Mouse (Mus musculus) MN1 (cell line): Measurements from ENCODE around the gene Slain1.

Source experiments
- DNase-seq: peaks from one replicate; pipeline ENCODE4 v3.0.0-alpha.2; 2016; ENCODE audit warnings: low spot score

Slain1 gene

DNA sequence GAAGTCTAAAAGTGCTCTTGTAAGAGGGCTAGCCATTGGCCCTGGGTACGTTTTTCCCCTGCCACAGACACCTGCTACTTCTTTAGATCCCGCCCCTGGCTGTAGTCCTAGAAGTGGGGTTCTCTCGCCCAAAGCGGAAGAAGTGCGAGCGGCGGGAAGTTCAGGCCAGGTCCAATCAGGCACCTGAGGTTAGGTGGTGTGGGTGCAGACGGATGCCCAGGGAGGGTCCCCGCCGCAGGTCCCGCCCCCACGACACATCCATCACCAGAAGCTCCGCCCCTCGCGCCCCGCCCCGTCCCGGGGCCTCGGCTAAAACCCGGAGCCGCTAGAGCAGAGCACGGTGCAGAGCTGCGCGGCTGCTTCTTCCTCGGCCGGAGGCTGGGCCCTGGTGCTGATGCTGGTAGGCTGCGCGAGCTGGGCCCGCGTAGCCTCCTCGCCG, at the start of gene Slain1:
TSS of gene Slain1 (plus strand) at position 333 of the 439 bp plus-strand sequence.
- peak; percentile 41 for DNase-seq

- no peak for DNase-seq
Measured at GRCm38 (mm10) chr14:103608063-103608462, 42.0 kb upstream of the Slain1 start.

GRCm38 (mm10) chr14:103613573-103614271, 36.3 kb upstream of the Slain1 start:
- DNase-seq = no peak

DNA sequence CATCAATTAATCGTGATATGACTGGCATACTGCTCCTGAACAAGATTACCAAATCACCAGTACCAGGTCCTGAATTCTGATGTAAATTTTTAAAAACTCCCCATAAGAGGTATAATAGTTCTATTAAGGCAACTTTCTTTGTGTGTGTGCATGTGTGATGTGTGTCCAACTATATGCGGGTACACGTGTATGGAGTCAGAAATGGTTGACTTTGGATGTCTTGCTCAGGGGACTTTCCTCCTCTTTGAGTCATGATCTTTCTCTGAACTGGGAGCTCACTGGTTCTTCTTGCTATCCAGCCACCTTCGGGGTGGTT, 35.8 kb upstream of the Slain1 start:
- no peak for DNase-seq

GRCm38 (mm10) chr14:103619756-103620155, 30.3 kb upstream of the Slain1 start:
- no peak for DNase-seq

DNA sequence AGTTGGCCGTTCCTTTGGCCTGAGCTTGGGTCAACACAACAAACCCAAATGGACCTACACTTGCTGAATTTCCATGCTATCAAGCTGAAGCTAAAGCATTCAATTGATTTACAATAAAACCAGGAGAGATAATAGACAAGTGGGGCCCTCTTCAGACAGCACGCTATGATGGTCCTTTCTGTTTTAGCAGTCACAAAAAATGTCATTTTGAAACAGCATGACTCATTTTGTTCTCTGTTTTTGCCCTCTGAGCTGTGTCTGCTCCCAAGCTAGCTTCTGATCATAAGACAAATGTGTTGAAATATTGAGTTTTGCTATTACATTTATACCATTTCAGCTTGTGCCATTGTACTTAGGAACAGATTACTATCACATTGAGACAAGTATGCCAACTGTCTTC, 28.8 kb upstream of the Slain1 start:
- DNase-seq = no peak

GRCm38 (mm10) chr14:103626100-103626499, 23.9 kb upstream of the Slain1 start:
- DNase-seq = no peak

DNA sequence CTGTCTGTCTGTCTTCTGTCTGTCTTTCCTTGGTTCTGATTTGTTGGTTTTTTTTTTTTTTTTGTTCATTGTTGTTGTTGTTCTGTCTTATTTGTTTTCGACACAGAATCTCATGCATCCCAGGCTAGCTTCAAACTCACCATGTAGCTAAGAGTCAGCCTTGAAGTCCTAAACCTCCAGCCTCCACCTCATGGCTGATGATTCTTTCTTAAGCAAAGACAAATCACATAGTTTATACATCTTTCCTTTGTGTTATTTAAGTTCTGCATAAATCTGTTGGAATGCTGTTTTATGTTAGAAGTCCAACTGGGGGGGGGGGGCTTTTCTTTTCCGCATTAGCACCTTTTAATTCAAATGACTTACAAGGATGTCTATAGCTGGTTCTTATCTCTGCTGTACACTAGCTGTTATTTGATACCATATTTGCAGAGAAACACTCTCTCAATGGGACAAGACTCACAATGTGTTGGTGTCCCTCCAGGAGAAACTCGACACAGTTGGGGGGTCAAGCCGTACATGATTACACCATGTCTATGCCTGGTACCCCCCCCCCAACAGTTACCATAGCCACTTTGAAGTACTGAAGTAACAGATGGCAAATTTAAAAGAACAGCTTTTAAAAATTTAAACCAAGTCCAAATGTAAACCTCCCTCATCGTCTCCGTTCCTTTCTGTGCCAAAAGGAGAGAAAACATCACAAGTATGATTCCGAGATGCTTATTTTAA, 20.2 kb upstream of the Slain1 start:
- DNase-seq = no peak

GRCm38 (mm10) chr14:103630545-103630944, 19.5 kb upstream of the Slain1 start:
- no peak for DNase-seq

- no peak for DNase-seq
Measured at GRCm38 (mm10) chr14:103643933-103644332, 6.1 kb upstream of the Slain1 start.

DNA sequence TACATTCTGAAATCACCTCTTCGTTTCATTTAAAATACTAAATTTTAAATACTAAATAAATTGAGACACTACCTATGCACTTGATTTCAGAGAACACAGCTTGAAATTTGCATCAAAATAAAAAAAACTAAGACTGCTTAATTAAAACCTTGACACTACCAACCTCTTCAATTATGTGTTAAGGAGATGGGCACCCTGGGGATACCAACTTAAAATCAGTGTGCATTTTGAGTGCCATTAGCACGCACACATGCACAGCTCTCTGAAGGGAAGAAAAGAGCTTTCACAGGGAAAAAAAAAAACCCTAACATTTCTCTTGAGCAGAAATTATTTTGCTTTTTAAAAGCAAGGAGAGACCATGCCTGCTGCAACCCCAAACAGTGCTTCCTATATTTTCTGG, 2.0 kb upstream of the Slain1 start:
- DNase-seq = no peak

- DNase-seq = no peak
Measured at GRCm38 (mm10) chr14:103648623-103649255, 1.3 kb upstream of the Slain1 start.

- no peak for DNase-seq
Measured at GRCm38 (mm10) chr14:103649302-103649701, 726 bp upstream of the Slain1 start.

DNA sequence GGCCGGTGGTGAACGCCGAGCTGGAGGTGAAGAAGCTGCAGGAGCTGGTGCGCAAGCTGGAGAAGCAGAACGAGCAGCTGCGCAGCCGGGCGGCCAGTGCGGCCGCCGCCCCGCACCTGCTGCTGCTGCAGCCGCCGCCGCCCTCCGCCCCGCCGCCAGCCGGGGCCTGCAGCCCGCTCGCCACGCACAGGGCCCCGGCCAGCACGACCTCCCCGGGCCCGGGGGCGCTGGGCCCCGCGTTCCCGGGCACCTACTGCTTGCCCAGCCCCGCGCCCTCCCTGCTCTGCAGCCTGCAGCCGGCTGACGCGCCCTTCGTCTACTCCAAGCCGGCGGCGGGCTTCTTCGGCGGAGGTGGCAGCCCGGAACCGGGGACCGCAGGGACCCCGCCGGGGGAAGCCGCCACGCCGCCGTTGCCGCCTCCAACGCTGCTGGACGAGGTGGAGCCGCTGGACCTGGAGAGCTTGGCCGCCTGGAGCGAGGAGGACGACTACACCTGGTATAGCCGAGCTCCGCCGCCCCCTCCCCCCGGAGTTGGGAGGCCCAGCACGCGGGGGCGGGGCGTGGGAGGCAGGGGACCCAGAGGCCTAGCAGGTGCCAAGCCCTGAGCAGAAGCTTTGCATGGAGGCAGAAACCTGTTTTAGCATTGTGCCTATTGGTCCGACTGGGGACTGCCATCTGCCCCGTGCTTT, 529 bp downstream of the Slain1 start:
- peak; percentile 8 for DNase-seq

- no peak for DNase-seq
Measured at GRCm38 (mm10) chr14:103651106-103651505, 1.1 kb downstream of the Slain1 start.

DNA sequence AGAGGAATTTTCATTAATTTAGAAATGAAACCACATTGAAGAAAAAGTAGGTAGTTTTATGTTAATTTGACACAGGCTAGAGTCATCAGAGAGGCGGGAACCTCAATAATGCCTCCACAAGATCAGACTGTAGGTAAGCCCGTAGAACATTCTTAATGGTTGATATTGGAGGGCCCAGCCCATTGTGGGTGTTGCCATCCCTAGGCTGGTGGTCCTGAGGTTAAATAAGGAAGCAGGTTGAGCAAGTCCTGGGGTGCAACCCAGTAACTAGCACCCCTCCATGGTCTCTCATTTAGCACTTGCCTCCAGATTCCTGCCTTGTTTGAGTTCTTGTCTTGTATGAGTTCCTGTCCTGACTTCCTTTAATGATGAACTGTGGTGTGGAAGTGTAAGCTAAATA, 1.5 kb downstream of the Slain1 start:
- DNase-seq = no peak

GRCm38 (mm10) chr14:103652524-103652923, 2.5 kb downstream of the Slain1 start:
- no peak for DNase-seq

GRCm38 (mm10) chr14:103653800-103654199, 3.8 kb downstream of the Slain1 start:
- no peak for DNase-seq

DNA sequence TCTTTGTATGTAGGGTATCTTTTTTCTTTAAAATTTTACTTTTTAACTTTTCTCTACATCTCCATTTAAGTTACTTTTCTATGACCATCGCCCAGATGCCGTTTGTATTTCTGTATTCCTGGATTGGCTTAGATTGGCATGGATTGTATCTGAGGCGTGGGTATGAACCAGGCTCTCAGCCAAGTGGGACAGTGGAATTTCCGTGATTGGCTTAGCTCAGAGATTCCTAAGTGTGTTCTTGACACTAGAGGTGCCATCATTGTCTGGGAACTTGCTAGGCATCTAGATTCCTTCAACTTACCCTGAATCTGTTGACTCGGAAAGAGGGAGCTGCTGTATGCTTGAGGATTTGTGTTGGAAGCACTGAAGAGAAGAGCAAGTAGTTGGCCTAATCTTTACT, 5.4 kb downstream of the Slain1 start:
- no peak for DNase-seq

- no peak for DNase-seq
Measured at GRCm38 (mm10) chr14:103657876-103658275, 7.8 kb downstream of the Slain1 start.

GRCm38 (mm10) chr14:103663026-103663425, 13.0 kb downstream of the Slain1 start:
- DNase-seq = no peak

- no peak for DNase-seq
Measured at GRCm38 (mm10) chr14:103664391-103664790, 14.4 kb downstream of the Slain1 start.
